Mouse (Mus musculus): ENCODE measurements at regions not wholly inside any gene's neighbourhood (a gene's known extent, or its start where the extent isn't known, plus 50 kb on each side); places are given as distances from the start of the nearest gene placed in this dataset.

- Histone ChIP-seq H3K27ac (ENCODE audit: insufficient read depth, low read depth) (no peak overlapping the region), H3K36me3 (replicated peaks in 1 of 2; ENCODE audit: control insufficient read depth in 1 of 2, insufficient read depth in 1 of 2, low read length in 1 of 2) (no peaks in the 10 kb centered on the region), H3K79me2 (replicated peaks; ENCODE audit: control insufficient read depth, extremely low read depth, insufficient read depth, poor library complexity, severe bottlenecking) (no peaks in the 10 kb centered on the region), H3K4me2 (ENCODE audit: insufficient read depth, low read depth, poor library complexity, severe bottlenecking) (no peak overlapping the region), H3K27me3 (replicated peaks) (peaks cover 1% of the 10 kb centered on the region), H3K4me1 (ENCODE audit: control insufficient read depth in 1 of 2, insufficient read depth in 2 of 2) (no peaks in the 10 kb centered on the region), H3K9me3 (replicated peaks; ENCODE audit: low read length) (no peaks in the 10 kb centered on the region), H3K9ac (ENCODE audit: insufficient read depth, low read depth) (no peak overlapping the region), H3K4me3 (replicated peaks in 1 of 3; ENCODE audit: low read depth in 2 of 3, low read length in 2 of 3, poor library complexity in 1 of 3) (no peak overlapping the region)
- no peak for DNase-seq (ENCODE audit: extremely low read depth)
- in situ Hi-C loops (cut with MboI; ENCODE audit: low pct_ligation_motif_present, low pct_unique_long_range_greater_than_20kb, low sequenced_read_pairs): no loop called here
- no peak for TF ChIP-seq ELF1 (IDR thresholded peaks at IDR 0.05; ENCODE audit: low read depth, low read length)
- TF ChIP-seq RAD21 (IDR thresholded peaks at IDR 0.05; ENCODE audit: low read depth, low read length): peak; percentile 17
- peak; percentile 15; the same call in 1 of the 2 replicates for TF ChIP-seq SMC3 (IDR thresholded peaks at IDR 0.05; ENCODE audit: low read depth, low read length)
- peak in 1 of 2 experiments; percentile 41; a peak in 2 of 4 replicates for TF ChIP-seq CTCF (conservative IDR thresholded peaks at IDR 0.05 in 1 of 2, IDR thresholded peaks at IDR 0.05 in 1 of 2; ENCODE audit: low read depth in 2 of 2, low read length in 2 of 2)
- no peak for TF ChIP-seq ZC3H11A (IDR thresholded peaks at IDR 0.05; ENCODE audit: low read depth, low read length)
- dilution Hi-C loops (cut with MboI; ENCODE audit: extremely low pct_ligation_motif_present, extremely low pct_unique_long_range_greater_than_20kb, low sequenced_read_pairs): no loop called here
Measured at GRCm38 (mm10) chr16:97667536-97667935, 56.5 kb upstream of the Tmprss2 start.

- H3K36me3 ChIP-seq (replicated peaks in 1 of 2; ENCODE audit: control insufficient read depth in 1 of 2, insufficient read depth in 1 of 2, low read length in 1 of 2): no peaks in the 10 kb centered on the region
- dilution Hi-C loops (cut with MboI; ENCODE audit: extremely low pct_ligation_motif_present, extremely low pct_unique_long_range_greater_than_20kb, low sequenced_read_pairs): no loop called here
- no peak overlapping the region for H3K4me3 ChIP-seq (replicated peaks in 1 of 3; ENCODE audit: low read depth in 2 of 3, low read length in 2 of 3, poor library complexity in 1 of 3)
- no peak for DNase-seq (ENCODE audit: extremely low read depth)
- H3K9ac ChIP-seq (ENCODE audit: insufficient read depth, low read depth): no peak overlapping the region
- H3K27me3 ChIP-seq (replicated peaks): peaks cover 1% of the 10 kb centered on the region
- H3K4me2 ChIP-seq (ENCODE audit: insufficient read depth, low read depth, poor library complexity, severe bottlenecking): no peak overlapping the region
- no peak for TF ChIP-seq HCFC1 (IDR thresholded peaks at IDR 0.05; ENCODE audit: low read depth, low read length)
- no peak for TF ChIP-seq CHD1 (IDR thresholded peaks at IDR 0.05; ENCODE audit: low read depth, low read length)
- no peak for TF ChIP-seq USF1 (IDR thresholded peaks at IDR 0.05; ENCODE audit: low read depth, low read length)
- TF ChIP-seq CHD2 (IDR thresholded peaks at IDR 0.05; ENCODE audit: low read length): no peak
- no peak for TF ChIP-seq ZKSCAN1 (IDR thresholded peaks at IDR 0.05; ENCODE audit: borderline replicate concordance, low read depth, low read length)
- TF ChIP-seq MAFK (IDR thresholded peaks at IDR 0.05; ENCODE audit: insufficient replicate concordance, low read length): no peak
- no peak for TF ChIP-seq IRF4 (IDR thresholded peaks at IDR 0.05; ENCODE audit: low read depth, low read length)
- TF ChIP-seq BHLHE40 (IDR thresholded peaks at IDR 0.05; ENCODE audit: low read depth, low read length): no peak
- no peak for TF ChIP-seq ZC3H11A (IDR thresholded peaks at IDR 0.05; ENCODE audit: low read depth, low read length)
- no peak for TF ChIP-seq TBP (conservative IDR thresholded peaks at IDR 0.05; ENCODE audit: low read depth, low read length)
- no peak for TF ChIP-seq SIN3A (IDR thresholded peaks at IDR 0.05; ENCODE audit: low read length)
- no peak for TF ChIP-seq JUN (IDR thresholded peaks at IDR 0.05; ENCODE audit: insufficient read depth, low read depth, low read length)
- TF ChIP-seq MYC (IDR thresholded peaks at IDR 0.05; ENCODE audit: low read depth, low read length): no peak
- TF ChIP-seq GABPA (IDR thresholded peaks at IDR 0.05; ENCODE audit: insufficient replicate concordance, low read depth, low read length): no peak
- no peak for TF ChIP-seq KAT2A (IDR thresholded peaks at IDR 0.05; ENCODE audit: insufficient replicate concordance, low read length)
- TF ChIP-seq E2F4 (IDR thresholded peaks at IDR 0.05; ENCODE audit: insufficient replicate concordance, low read depth, low read length): no peak
- no peak for TF ChIP-seq RAD21 (IDR thresholded peaks at IDR 0.05; ENCODE audit: low read depth, low read length)
- no peak for TF ChIP-seq ZNF384 (IDR thresholded peaks at IDR 0.05; ENCODE audit: low read depth, low read length)
- no peak for TF ChIP-seq MAX (IDR thresholded peaks at IDR 0.05; ENCODE audit: low read length)
- H3K79me2 ChIP-seq (replicated peaks; ENCODE audit: control insufficient read depth, extremely low read depth, insufficient read depth, poor library complexity, severe bottlenecking): no peaks in the 10 kb centered on the region
- no peaks in the 10 kb centered on the region for H3K4me1 ChIP-seq (ENCODE audit: control insufficient read depth in 1 of 2, insufficient read depth in 2 of 2)
- H3K27ac ChIP-seq (ENCODE audit: insufficient read depth, low read depth): no peak overlapping the region
- no peaks in the 10 kb centered on the region for H3K9me3 ChIP-seq (replicated peaks; ENCODE audit: low read length)
- in situ Hi-C loops (cut with MboI; ENCODE audit: low pct_ligation_motif_present, low pct_unique_long_range_greater_than_20kb, low sequenced_read_pairs): no loop called here
Measured at GRCm38 (mm10) chr16:97665518-97665917, 54.5 kb upstream of the Tmprss2 start.

All from CH12.LX (cell line).